Mouse (Mus musculus) liver, embryonic 13.5 days (tissue): ENCODE measurements at regions not wholly inside any gene's neighbourhood (a gene's known extent, or its start where the extent isn't known, plus 50 kb on each side); places are given as distances from the start of the nearest gene placed in this dataset.

Source experiments
- ATAC-seq: fragments of 200-750 bp; cut with Nextera tagmentation; 2 replicates; pipeline ENCODE4 v1.8.0; 2017; ENCODE audit warnings: low read depth, mild to moderate bottlenecking, moderate number of reproducible peaks, moderate library complexity
- DNase-seq: peaks from one replicate; pipeline ENCODE4 v3.0.0; 2022
- H3K27ac ChIP-seq: fragments of 300-500 bp; sonication (generic); 2 replicates; pipeline ENCODE4 v1.5.1; 2015; ENCODE audit warnings: moderate library complexity, mild to moderate bottlenecking, inconsistent platforms
- H3K27me3 ChIP-seq: fragments of 300-500 bp; sonication (generic); 2 replicates; pipeline ENCODE4 v1.6.1; 2015; ENCODE audit warnings: mild to moderate bottlenecking, inconsistent platforms
- H3K36me3 ChIP-seq: fragments of 300-500 bp; sonication (generic); 2 replicates; pipeline ENCODE4 v1.6.1; 2015; ENCODE audit warnings: mild to moderate bottlenecking, inconsistent platforms
- H3K4me1 ChIP-seq: fragments of 300-500 bp; sonication (generic); replicated peaks from 2 replicates; pipeline ENCODE4 v1.6.1; 2015; ENCODE audit warnings: inconsistent platforms
- H3K4me2 ChIP-seq: fragments of 300-500 bp; sonication (generic); 2 replicates; pipeline ENCODE4 v1.6.1; 2015; ENCODE audit warnings: inconsistent platforms, mild to moderate bottlenecking, moderate library complexity
- H3K4me3 ChIP-seq: fragments of 300-500 bp; sonication (generic); replicated peaks from 2 replicates; pipeline ENCODE4 v1.5.1; 2015; ENCODE audit warnings: mild to moderate bottlenecking, inconsistent platforms
- H3K9ac ChIP-seq: fragments of 300-500 bp; sonication (generic); 2 replicates; pipeline ENCODE4 v1.6.1; 2015; ENCODE audit warnings: mild to moderate bottlenecking, inconsistent platforms
- H3K9me3 ChIP-seq: fragments of 300-500 bp; sonication (generic); replicated peaks from 2 replicates; pipeline ENCODE4 v1.6.1; 2016; ENCODE audit warnings: inconsistent platforms
- WGBS: fragments of 180-500 bp; shearing (Covaris S2); methylation state at CpG from one replicate; pipeline ENCODE4 v1.1.7; 2015; ENCODE audit not compliant: insufficient replicate concordance; 5-methylcytosine and 5-hydroxymethylcytosine counted together

DNA sequence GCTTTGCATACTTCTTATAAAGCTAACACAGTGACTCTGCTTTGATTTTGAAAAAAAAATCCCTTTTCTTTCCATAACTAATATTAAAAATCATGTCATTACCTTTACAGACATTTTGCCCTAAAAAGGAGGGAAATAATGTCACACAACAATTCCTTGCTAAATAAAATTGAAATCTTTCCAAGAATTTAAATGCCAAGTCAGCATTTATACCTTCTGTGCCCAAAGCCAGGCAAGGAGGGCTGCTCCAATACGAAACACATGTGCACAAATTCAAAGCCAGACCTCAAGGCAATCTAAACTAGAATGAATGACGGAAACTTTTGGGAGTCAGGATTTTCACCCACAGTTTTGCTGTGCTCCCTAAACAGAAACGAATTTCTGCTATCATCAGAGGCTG is 646.4 kb downstream of the Robo2 start:
- ATAC-seq = no peak
- Histone ChIP-seq H3K4me2 (no peak overlapping the region), H3K4me1 (no peaks in the 10 kb centered on the region), H3K36me3 (no peaks in the 10 kb centered on the region), H3K27me3 (no peaks in the 10 kb centered on the region), H3K4me3 (no peak overlapping the region), H3K9me3 (no peaks in the 10 kb centered on the region), H3K9ac (no peak overlapping the region), H3K27ac (no peak overlapping the region)
- no peak for DNase-seq
- 60% methylated on average over 3 of the region's 3 CpGs for WGBS

DNA sequence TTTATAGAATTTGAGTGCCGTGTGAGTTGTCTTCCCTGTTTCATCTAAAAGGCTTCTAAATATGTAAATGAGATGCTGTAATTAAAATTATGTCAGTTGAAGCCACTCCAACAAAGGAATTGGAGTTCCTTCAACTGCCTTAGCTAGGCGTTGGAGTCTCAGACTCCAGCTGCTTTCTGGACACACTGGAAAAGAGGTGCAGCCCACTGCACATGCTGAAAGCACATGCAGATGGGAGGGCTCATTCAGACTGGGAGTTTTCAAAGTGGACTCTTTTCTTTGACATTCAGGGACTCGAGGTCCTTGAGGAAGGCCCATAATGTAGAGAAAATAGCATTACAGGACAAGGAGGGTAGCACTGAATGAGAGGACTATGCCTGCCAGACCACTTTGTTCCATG is 650.7 kb downstream of the Robo2 start:
- DNase-seq (no peak), ATAC-seq (no peak)
- Histone ChIP-seq H3K36me3 (no peaks in the 10 kb centered on the region), H3K9ac (no peak overlapping the region), H3K4me2 (no peak overlapping the region), H3K27ac (no peak overlapping the region), H3K4me1 (no peaks in the 10 kb centered on the region), H3K9me3 (no peaks in the 10 kb centered on the region), H3K27me3 (no peaks in the 10 kb centered on the region), H3K4me3 (no peak overlapping the region)
- WGBS = 56% methylated on average over 3 of the region's 3 CpGs

- WGBS = 60% methylated on average over 5 of the region's 5 CpGs
- Histone ChIP-seq H3K9ac (no peak overlapping the region), H3K27ac (no peak overlapping the region), H3K4me1 (no peaks in the 10 kb centered on the region), H3K4me3 (no peak overlapping the region), H3K4me2 (no peak overlapping the region), H3K9me3 (no peaks in the 10 kb centered on the region), H3K36me3 (no peaks in the 10 kb centered on the region), H3K27me3 (no peaks in the 10 kb centered on the region)
- DNase-seq (no peak), ATAC-seq (no peak)
These were observed 652.8 kb downstream of the Robo2 start for GRCm38 (mm10) chr16:73758872-73759271.

- no peak for DNase-seq
These were observed 657.3 kb downstream of the Robo2 start for GRCm38 (mm10) chr16:73754302-73754701.

DNA sequence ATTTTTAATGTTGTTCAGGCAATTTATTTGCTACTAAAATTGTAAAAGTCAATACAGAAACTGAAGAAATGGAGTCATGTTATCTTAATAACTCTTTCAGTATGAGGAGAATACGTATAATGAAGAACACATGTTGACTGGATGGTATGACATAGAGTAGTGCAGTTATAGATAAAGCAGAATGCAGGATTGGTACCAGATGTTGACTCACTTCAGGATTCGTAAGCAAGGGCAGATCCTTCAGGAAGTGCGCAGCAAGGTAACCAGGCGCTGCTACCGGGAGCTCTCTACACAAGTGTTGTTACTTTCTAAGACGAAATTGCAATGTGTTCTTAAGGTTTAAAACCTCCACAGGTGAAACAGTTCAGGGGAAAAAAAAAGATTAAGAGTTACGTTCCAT is 683.3 kb downstream of the Robo2 start:
- Histone ChIP-seq H3K36me3 (no peaks in the 10 kb centered on the region), H3K4me3 (no peak overlapping the region), H3K4me2 (no peak overlapping the region), H3K27ac (no peak overlapping the region), H3K4me1 (no peaks in the 10 kb centered on the region), H3K9me3 (no peaks in the 10 kb centered on the region), H3K9ac (no peak overlapping the region), H3K27me3 (no peaks in the 10 kb centered on the region)
- no peak for ATAC-seq
- DNase-seq = no peak
- WGBS = 66% methylated on average over 7 of the region's 7 CpGs

More at GRCm38 (mm10) chr16:73754302-73754701, 657.3 kb downstream of the Robo2 start:
- Histone ChIP-seq H3K4me2 (no peak overlapping the region), H3K27me3 (no peaks in the 10 kb centered on the region), H3K4me1 (no peaks in the 10 kb centered on the region), H3K9ac (no peak overlapping the region), H3K9me3 (no peaks in the 10 kb centered on the region), H3K4me3 (no peak overlapping the region), H3K36me3 (no peaks in the 10 kb centered on the region), H3K27ac (no peak overlapping the region)
- no peak for ATAC-seq
- 65% methylated on average over 5 of the region's 5 CpGs for WGBS

- no peak overlapping the region for H3K4me3 ChIP-seq
- no peaks in the 10 kb centered on the region for H3K9me3 ChIP-seq
- DNase-seq (no peak), ATAC-seq (no peak)
- H3K9ac ChIP-seq = no peak overlapping the region
- no peaks in the 10 kb centered on the region for H3K36me3 ChIP-seq
- H3K4me1 ChIP-seq = no peaks in the 10 kb centered on the region
- H3K27me3 ChIP-seq = no peaks in the 10 kb centered on the region
- whole genome bisulfite sequencing = 53% methylated on average over 3 of the region's 3 CpGs
- no peak overlapping the region for H3K4me2 ChIP-seq
- no peak overlapping the region for H3K27ac ChIP-seq
These were observed 691.9 kb downstream of the Robo2 start for GRCm38 (mm10) chr16:73719691-73720090.

GRCm38 (mm10) chr16:73716301-73716700 is 695.3 kb downstream of the Robo2 start:
- WGBS = 15% methylated on average over 5 of the region's 5 CpGs
- no peaks in the 10 kb centered on the region for H3K27me3 ChIP-seq
- H3K9ac ChIP-seq = no peak overlapping the region
- H3K4me2 ChIP-seq = no peak overlapping the region
- H3K27ac ChIP-seq = no peak overlapping the region
- no peak overlapping the region for H3K4me3 ChIP-seq
- DNase-seq = no peak
- no peaks in the 10 kb centered on the region for H3K9me3 ChIP-seq
- no peaks in the 10 kb centered on the region for H3K4me1 ChIP-seq
- no peaks in the 10 kb centered on the region for H3K36me3 ChIP-seq
- ATAC-seq = no peak

DNA sequence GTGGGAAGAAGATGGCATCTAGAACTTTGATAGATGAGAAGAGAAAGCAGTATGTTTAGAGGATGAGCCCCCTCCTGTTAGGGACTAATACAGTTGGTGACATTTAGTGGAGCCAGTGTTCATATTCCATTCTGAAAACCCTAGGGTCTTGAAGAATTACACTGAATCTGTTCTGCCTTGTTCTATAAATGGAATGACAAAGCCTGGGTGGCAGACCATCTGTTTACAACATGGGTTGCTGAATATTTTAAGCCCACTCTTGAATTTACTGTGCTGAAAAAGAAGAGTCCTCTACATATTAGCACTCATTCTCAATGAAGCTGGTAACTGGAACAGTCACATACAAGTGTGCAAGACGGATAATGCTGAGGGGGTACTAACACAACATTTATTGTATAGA is 704.6 kb downstream of the Robo2 start:
- no peak overlapping the region for H3K4me3 ChIP-seq
- H3K36me3 ChIP-seq = no peaks in the 10 kb centered on the region
- no peak overlapping the region for H3K27ac ChIP-seq
- no peaks in the 10 kb centered on the region for H3K27me3 ChIP-seq
- no peak for ATAC-seq
- no peaks in the 10 kb centered on the region for H3K9me3 ChIP-seq
- H3K4me2 ChIP-seq = no peak overlapping the region
- no peaks in the 10 kb centered on the region for H3K4me1 ChIP-seq
- no peak overlapping the region for H3K9ac ChIP-seq
- DNase-seq = no peak
- WGBS = 68% methylated on average over 1 of the region's 1 CpGs

DNA sequence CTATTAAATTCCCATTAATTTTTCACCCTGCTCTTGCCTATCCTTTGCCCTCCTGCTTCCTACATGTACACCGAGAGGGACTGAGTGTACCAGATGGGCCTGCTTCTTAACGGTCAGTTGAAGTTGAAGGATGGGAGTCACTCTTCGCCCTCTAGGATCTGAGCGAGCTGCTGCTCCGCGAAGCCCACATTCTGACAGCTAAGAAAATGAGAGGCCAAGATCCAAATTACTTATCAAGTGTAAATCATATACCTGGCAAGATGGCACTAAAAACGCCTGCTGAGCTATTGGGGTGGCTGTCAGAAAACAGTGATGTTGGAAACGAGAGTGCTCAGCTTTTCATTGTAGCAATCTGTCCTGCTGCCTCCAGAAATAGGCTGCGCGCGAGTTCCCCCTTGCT is 722.4 kb downstream of the Robo2 start:
- Histone ChIP-seq H3K27ac (no peak overlapping the region), H3K4me1 (no peaks in the 10 kb centered on the region), H3K4me2 (no peak overlapping the region), H3K9ac (no peak overlapping the region), H3K9me3 (no peaks in the 10 kb centered on the region), H3K4me3 (no peak overlapping the region), H3K27me3 (no peaks in the 10 kb centered on the region), H3K36me3 (no peaks in the 10 kb centered on the region)
- 74% methylated on average over 11 of the region's 11 CpGs for WGBS
- no peak for DNase-seq
- no peak for ATAC-seq

- Histone ChIP-seq H3K36me3 (no peaks in the 10 kb centered on the region), H3K27me3 (no peaks in the 10 kb centered on the region), H3K9ac (no peak overlapping the region), H3K27ac (no peak overlapping the region), H3K4me3 (no peak overlapping the region), H3K4me2 (no peak overlapping the region), H3K9me3 (no peaks in the 10 kb centered on the region), H3K4me1 (no peaks in the 10 kb centered on the region)
- no peak for ATAC-seq
- no peak for DNase-seq
- 84% methylated on average over 10 of the region's 10 CpGs for WGBS
These were observed 731.8 kb downstream of the Robo2 start for GRCm38 (mm10) chr16:73679804-73680203.

DNA sequence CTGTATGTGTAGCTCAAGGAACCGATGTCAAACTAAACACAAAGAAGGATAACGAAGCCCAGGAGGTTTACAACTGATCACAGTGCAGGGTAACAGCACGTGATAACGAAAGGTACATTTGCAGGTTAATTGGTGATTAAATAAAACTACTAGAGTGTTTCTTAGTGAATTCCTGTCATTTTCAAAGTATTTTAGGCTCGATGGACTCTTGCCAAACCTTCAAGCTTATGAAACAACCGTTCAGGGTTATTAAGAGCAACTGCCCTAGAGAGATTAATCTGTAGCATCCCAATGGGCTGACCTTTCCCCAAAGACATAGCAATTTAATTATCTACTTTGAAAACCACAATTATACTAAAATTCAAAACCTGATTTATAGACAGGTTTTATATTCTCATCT is 741.1 kb downstream of the Robo2 start:
- Histone ChIP-seq H3K4me1 (no peaks in the 10 kb centered on the region), H3K4me2 (no peak overlapping the region), H3K4me3 (no peak overlapping the region), H3K36me3 (no peaks in the 10 kb centered on the region), H3K9ac (no peak overlapping the region), H3K9me3 (no peaks in the 10 kb centered on the region), H3K27ac (no peak overlapping the region), H3K27me3 (no peaks in the 10 kb centered on the region)
- DNase-seq (no peak), ATAC-seq (no peak)
- WGBS = 58% methylated on average over 6 of the region's 6 CpGs

DNA sequence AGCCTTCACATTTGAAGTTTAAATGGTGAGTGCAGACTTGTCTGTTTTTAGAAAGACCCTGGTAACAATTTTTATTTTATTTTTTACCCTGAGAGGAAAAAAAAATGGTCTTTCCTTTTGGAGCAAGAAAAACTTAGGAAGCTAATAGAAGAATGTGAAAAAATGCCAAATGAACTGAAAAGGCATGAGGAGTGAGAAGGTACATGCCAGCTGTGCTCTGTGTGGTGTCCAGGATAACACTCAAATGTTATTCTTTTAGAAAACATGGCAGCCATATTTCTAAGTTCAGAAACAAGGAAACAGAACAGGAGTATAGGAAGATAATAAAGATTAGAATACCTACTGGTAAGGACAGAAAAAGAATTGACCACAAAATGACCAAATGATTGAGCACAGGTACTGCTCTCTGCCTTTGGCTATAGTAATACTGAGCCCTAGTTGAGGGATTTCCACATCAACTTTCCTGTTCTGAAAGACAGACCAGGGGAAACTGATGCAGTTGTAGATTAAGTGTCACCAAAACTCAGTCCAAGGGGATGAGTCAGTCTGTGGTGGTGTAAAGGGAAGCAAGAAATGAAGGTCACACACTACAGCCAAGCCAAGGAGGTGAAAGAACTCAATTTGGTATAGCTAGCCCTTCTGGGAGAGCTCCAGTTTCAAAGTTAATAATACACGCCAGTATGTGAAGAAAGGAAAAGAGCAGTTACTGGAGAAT is 758.5 kb downstream of the Robo2 start:
- no peaks in the 10 kb centered on the region for H3K4me1 ChIP-seq
- no peaks in the 10 kb centered on the region for H3K36me3 ChIP-seq
- H3K27ac ChIP-seq = no peak overlapping the region
- no peak for DNase-seq
- H3K27me3 ChIP-seq = no peaks in the 10 kb centered on the region
- 55% methylated on average over 1 of the region's 1 CpGs for WGBS
- H3K9me3 ChIP-seq = no peaks in the 10 kb centered on the region
- no peak overlapping the region for H3K4me2 ChIP-seq
- H3K9ac ChIP-seq = no peak overlapping the region
- H3K4me3 ChIP-seq = no peak overlapping the region
- ATAC-seq = no peak
